Mouse (Mus musculus): ENCODE measurements around the gene Gtf2h1.

The Gtf2h1 gene

DNA sequence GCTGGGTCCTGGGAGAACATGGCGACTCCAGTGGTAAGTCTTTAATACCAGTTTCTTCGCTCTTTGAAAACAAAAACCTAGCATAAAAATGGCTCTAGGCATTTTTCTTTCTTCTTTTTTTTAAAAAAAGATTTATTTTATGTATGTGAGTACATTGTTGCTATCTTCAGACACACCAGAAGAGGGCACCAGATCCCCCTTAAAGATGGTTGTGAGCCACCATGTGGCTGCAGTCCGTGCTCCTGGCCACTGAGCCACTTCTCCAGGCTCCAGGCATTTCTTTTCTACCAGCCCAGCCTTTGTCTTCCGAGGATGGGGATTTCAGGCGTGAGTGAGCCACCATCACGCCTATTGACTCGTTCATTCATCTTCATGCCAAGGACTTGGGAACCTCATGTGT lies 55.1 kb downstream of the Gtf2h1 start:
- no peak for DNase-seq (ENCODE audit: low spot score)

GRCm38 (mm10) chr7:46852666-46853065 lies 56.8 kb downstream of the Gtf2h1 start:
- DNase-seq (ENCODE audit: low spot score) = no peak

DNA sequence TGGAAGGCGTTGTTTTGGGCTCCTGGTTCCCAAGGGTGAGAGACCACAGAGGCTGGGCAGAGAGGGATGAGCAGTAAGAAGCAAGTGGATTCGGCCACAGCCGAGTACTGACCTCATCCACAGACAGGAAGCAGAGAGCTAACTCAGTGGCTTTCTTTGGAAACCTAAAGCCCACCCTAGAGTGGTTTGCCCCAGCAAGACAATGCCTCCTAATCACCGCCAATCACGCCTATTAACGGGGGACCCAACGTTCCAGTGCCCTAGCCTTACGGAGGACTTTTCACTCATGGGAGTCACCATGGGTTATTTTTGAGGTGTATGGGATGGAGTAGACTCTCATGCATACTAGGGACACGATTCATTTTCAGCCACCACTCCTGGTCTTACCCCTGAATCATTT lies 57.5 kb downstream of the Gtf2h1 start:
- no peak for DNase-seq (ENCODE audit: low spot score)

- DNase-seq (ENCODE audit: low spot score) = no peak
Measured at GRCm38 (mm10) chr7:46855866-46856560, 60.1 kb downstream of the Gtf2h1 start.

DNA sequence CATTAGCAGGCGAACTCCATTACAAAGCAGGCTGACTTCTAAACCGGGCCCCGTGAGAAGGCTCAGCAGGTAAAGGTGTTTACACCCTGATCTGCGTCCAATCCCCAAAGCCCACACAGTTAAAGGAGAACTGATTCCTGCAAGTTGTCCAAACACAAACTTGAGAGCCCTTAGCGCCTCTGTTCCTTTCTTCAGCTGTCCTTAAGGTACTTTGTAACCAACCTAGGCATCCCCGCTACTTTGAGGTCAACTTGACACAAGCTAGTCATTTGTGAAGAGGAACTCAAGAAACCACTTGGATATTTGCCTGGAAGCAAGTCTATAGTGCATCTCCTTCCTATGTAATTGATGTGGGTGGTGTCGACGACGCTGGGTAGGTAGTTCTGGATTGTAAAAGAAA lies 61.5 kb downstream of the Gtf2h1 start:
- DNase-seq (ENCODE audit: low spot score) = no peak

- DNase-seq (ENCODE audit: low spot score) = no peak
Measured at GRCm38 (mm10) chr7:46859031-46859430, 63.1 kb downstream of the Gtf2h1 start.

DNA sequence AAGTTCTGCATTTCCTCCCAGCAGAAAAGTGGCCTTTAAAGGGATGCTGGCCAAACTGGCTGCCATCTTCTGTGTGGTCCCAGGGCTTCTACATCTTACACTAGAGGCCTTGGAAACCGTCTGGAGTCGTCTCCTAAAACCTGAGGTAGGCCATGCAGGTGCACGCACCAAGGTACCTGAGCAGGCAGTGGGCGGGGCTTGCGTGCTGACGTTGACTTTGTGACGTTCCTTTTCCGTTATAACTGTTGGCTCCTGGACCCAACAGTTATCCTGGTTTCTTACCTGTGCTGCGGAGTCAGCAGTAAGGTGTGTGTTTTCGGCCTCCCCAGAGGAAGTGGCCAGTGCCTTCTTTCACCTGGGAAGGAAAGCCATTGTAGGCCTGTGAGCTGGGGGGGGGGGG lies 65.1 kb downstream of the Gtf2h1 start, which contains the start of gene Ldhc:
TSS of gene Ldhc (plus strand) at position 208 of the 400 bp plus-strand sequence.
- DNase-seq (ENCODE audit: low spot score) = no peak

- DNase-seq (ENCODE audit: low spot score) = no peak
Measured at GRCm38 (mm10) chr7:46871988-46872387, 76.1 kb downstream of the Gtf2h1 start.
